Mouse (Mus musculus): ENCODE data around the gene Myoc.
"Not testable (repeated sequence)": the region's sequence is repeated elsewhere in the genome, so short reads cannot be mapped to it uniquely, and the experiment has no call there.

Myoc gene

GRCm38 (mm10) chr1:162639051-162639750 is at the start of gene Myoc:
Gene Myoc, plus strand, starts transcription at chr1:162639155.
- no peak for DNase-seq (ENCODE audit: low spot score in 2 of 2)

DNA sequence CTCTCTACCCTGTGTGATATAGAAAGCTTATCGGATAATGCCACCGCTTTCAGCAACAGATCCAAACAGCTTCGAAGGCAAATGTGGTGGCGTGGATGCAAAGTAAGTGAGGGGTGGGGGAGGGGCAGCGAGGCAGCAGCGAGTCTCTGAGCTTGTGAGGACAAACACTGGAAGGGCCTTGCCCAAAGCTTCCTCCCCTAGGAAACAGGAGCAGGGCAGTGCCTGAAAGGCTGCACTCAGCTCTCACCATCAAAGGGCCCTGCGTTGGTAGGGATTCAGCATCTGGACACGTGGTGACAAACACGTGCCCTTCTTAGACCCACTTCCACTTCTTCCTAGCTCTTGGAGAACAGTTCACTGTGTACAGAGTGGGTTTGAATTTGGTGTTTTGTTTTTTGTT is 49.5 kb upstream of the Myoc start:
- no peak for DNase-seq (ENCODE audit: low spot score in 2 of 2)

GRCm38 (mm10) chr1:162590415-162590997 is 48.4 kb upstream of the Myoc start:
- DNase-seq (ENCODE audit: low spot score in 2 of 2), result no peak

- no peak for DNase-seq (ENCODE audit: low spot score in 2 of 2)
These were observed 41.4 kb upstream of the Myoc start for GRCm38 (mm10) chr1:162597379-162598102.

GRCm38 (mm10) chr1:162599617-162600016 is 39.3 kb upstream of the Myoc start:
- DNase-seq (ENCODE audit: low spot score in 2 of 2), result no peak

DNA sequence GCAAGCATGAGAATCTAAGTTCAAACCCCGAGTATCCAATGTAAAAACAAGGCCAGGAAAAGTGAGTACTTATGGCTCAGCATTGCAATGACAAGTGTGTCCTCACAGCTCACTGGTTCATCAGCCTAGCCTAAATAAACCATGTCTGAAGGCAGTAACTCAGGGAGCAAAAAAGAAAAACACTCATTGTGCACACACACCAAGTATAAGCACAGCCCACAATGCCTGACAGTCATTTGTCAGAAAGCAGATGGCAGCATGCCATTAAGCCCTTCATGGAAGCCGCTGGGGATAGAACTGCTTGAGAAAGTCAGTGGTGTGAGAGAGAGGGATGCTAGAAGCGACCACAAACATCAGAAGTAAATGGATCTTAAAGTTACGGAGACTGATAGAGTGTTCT is 37.7 kb upstream of the Myoc start:
- no peak for DNase-seq (ENCODE audit: low spot score in 2 of 2)

DNA sequence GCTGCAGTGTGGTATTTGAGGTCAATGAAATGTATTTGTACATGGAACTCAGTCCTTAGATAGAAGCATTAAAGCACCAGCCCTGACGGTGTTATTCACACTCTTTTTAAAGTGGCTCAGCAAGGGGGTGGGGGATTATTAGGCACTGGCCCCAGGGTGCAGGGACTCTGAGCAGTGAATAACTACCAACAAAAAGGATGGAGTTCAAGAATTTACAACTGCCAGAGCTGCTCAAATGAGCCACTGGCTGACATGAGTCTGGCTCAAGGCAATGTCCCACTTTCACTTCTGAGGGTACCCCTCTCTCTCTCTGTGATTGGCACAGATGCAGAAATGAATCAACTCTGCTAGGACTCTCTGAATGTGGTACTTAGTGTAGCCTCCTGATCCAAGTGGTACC is 30.8 kb upstream of the Myoc start:
- DNase-seq (ENCODE audit: low spot score in 2 of 2), result no peak

GRCm38 (mm10) chr1:162609633-162610250 is 29.2 kb upstream of the Myoc start:
- DNase-seq (ENCODE audit: low spot score in 2 of 2), result no peak

DNA sequence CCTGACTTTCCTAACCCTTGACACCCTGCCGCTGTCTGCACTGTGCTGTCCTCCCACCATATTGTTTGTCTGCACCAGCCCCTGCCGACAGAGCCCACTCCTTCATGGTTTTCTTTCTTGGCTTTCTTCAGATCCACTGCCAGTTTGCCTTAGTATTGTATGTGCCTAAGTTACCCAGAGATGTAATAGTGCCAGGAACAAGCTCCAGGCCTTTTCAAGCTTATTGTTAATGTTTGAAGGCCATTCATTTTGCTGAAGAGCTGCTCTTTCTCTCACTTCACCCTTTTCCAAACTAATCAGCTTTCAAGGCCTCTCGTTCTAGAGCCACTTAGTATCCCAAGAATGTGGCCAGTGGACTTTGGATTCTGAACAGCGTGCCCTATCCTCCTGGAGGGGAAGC is 27.8 kb upstream of the Myoc start:
- no peak for DNase-seq (ENCODE audit: low spot score in 2 of 2)

GRCm38 (mm10) chr1:162615511-162615910 is 23.4 kb upstream of the Myoc start:
- DNase-seq (ENCODE audit: low spot score in 2 of 2), result no peak

- DNase-seq (ENCODE audit: low spot score in 2 of 2), result no peak
These were observed 18.5 kb upstream of the Myoc start for GRCm38 (mm10) chr1:162620487-162620886.

- no peak for DNase-seq (ENCODE audit: low spot score in 2 of 2)
These were observed 15.1 kb upstream of the Myoc start for GRCm38 (mm10) chr1:162623895-162624294.

DNA sequence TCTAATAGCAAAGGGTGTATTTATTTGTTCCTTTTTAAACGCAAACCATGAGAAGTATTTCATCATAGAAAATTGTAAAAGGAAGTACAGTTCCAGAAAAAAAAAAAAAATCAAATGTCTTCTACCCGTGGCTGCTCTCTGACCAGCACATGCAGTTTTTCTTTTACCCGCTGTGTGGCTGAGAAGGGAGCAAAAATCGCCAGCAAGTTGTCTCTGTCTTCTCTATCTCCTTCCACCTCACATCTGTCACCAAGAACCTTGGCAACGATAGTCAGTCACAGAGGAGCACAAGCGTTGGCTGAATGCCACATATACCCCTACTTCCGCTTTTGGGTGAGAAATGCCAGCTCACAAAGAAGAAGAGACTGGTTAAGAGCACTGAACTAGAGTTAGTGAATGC is 13.7 kb upstream of the Myoc start:
- peak in 1 of 2 experiments; percentile 11 for DNase-seq (ENCODE audit: low spot score in 2 of 2)

GRCm38 (mm10) chr1:162627821-162628220 is 11.1 kb upstream of the Myoc start:
- DNase-seq (ENCODE audit: low spot score in 2 of 2), result not testable (repeated sequence)

- not testable (repeated sequence) for DNase-seq (ENCODE audit: low spot score in 2 of 2)
These were observed 10.6 kb upstream of the Myoc start for GRCm38 (mm10) chr1:162628326-162628725.

- DNase-seq (ENCODE audit: low spot score in 2 of 2), result not testable (repeated sequence)
These were observed 3.5 kb upstream of the Myoc start for GRCm38 (mm10) chr1:162635291-162635931.

- no peak for DNase-seq (ENCODE audit: low spot score in 2 of 2)
These were observed 2.4 kb upstream of the Myoc start for GRCm38 (mm10) chr1:162636516-162636915.

DNA sequence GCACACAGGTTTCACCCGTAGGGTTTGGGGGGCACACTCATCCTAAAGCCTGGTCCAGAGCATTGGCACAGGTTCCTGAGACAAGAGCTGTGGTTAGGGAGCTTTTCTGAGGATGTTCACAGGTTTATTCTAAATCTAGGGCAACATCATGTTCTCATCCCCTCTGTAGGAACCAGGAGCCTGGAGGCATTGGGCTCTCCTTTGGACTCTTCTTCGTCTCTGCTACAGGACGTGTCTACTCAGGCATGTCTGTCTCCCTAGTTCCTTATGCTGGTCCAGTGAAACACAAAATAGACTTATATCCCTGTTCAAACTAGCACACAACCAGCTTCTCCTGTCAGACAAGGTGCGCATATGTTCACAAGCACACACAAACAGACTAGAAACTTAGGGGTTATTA is 420 bp upstream of the Myoc start:
- no peak for DNase-seq (ENCODE audit: low spot score in 2 of 2)

DNA sequence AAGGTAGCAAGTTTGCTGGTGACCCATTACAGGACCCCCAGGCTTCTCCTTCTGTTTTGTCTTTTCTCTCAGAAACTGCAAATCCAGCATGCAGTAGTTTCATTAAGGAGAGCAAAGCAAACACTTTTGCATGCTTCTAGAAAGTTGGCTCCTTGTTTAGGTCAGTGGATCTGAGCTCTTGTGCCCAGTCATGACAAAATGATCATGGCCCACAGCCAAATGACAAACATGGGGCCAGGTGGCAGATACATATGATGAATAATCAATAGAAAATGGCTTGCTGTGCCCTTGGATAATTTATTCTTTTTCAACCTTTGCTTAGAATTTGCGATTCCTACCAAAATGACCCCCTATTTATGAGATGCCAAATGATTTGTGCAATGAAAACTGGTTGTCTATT is 906 bp downstream of the Myoc start:
- DNase-seq (ENCODE audit: low spot score in 2 of 2), result no peak

GRCm38 (mm10) chr1:162642591-162642990 is 3.6 kb downstream of the Myoc start:
- no peak for DNase-seq (ENCODE audit: low spot score in 2 of 2)

GRCm38 (mm10) chr1:162643752-162644151 is 4.8 kb downstream of the Myoc start:
- no peak for DNase-seq (ENCODE audit: low spot score in 2 of 2)

- no peak for DNase-seq (ENCODE audit: low spot score in 2 of 2)
These were observed 7.2 kb downstream of the Myoc start for GRCm38 (mm10) chr1:162646083-162646686.
